Mouse (Mus musculus) CH12.LX (cell line): ENCODE results near the gene C1qtnf3. TPM values are rescaled to one million over a fixed set of nuclear protein-coding genes. Genes with fewer than 3 reads are reported as not detected.
A peak's percentile ranks its signal among the peaks of the same experiment; 100 is the strongest.

Experiments
- DNase-seq: peaks from one replicate; pipeline ENCODE4 v3.0.0-alpha.2; 2013; ENCODE audit errors: extremely low read depth
- H3K27ac ChIP-seq: 2 replicates; pipeline ENCODE4 v1.5.1; 2012; ENCODE audit warnings: low read depth, mild to moderate bottlenecking, control low read depth, moderate library complexity; ENCODE audit not compliant: insufficient read depth
- H3K27me3 ChIP-seq: replicated peaks from 2 replicates; pipeline ENCODE3; 2012; ENCODE audit warnings: inconsistent platforms
- H3K36me3 ChIP-seq, 2 experiments: replicated peaks in 1 of 2; 2 replicates each; pipeline versions ENCODE3 to v1.6.1; 2012; ENCODE audit warnings: inconsistent platforms in 1 of 2, low read length in 1 of 2, mild to moderate bottlenecking in 1 of 2, mixed read lengths in 1 of 2, moderate library complexity in 1 of 2; ENCODE audit not compliant: control insufficient read depth in 1 of 2, insufficient read depth in 1 of 2
- H3K4me1 ChIP-seq, 2 experiments: 2 replicates each; pipeline ENCODE4 v1.6.1; 2012; ENCODE audit warnings: inconsistent platforms in 1 of 2, moderate library complexity in 1 of 2; ENCODE audit not compliant: insufficient read depth in 2 of 2, control insufficient read depth in 1 of 2
- H3K4me2 ChIP-seq: 2 replicates; pipeline ENCODE4 v1.6.1; 2012; ENCODE audit warnings: low read depth, mild to moderate bottlenecking, control low read depth; ENCODE audit not compliant: poor library complexity, insufficient read depth, severe bottlenecking
- H3K4me3 ChIP-seq, 3 experiments: fragments of 150-350 bp in 1 of 3; sonication (generic) in 1 of 3; replicated peaks in 1 of 3; 2 replicates each; pipeline versions ENCODE3 to v1.5.1; 2011 to 2012; ENCODE audit warnings: low read depth in 2 of 3, low read length in 2 of 3, mild to moderate bottlenecking in 2 of 3, moderate library complexity in 2 of 3, control low read depth in 1 of 3, improper control_type of control experiment in 1 of 3, inconsistent platforms in 1 of 3, mixed read lengths in 1 of 3; ENCODE audit not compliant: poor library complexity in 1 of 3
- H3K79me2 ChIP-seq: replicated peaks from 2 replicates; pipeline ENCODE4 v1.6.1; 2012; ENCODE audit warnings: mild to moderate bottlenecking, moderate library complexity; ENCODE audit not compliant: control insufficient read depth, poor library complexity, insufficient read depth, severe bottlenecking; ENCODE audit errors: extremely low read depth
- H3K9ac ChIP-seq: 2 replicates; pipeline ENCODE4 v1.6.1; 2012; ENCODE audit warnings: low read depth, mild to moderate bottlenecking, control low read depth, moderate library complexity; ENCODE audit not compliant: insufficient read depth
- H3K9me3 ChIP-seq: replicated peaks from 2 replicates; pipeline ENCODE3; 2012; ENCODE audit warnings: low read length, inconsistent platforms, mixed read lengths
- CHD1 ChIP-seq: IDR thresholded peaks from 2 replicates; pipeline ENCODE4 v1.6.1; 2012; ENCODE audit warnings: low read depth, low read length, improper control_type of control experiment, inconsistent platforms
- CHD2 ChIP-seq: IDR thresholded peaks from 2 replicates; pipeline ENCODE4 v1.6.1; 2011; ENCODE audit warnings: low read length, improper control_type of control experiment
- CTCF ChIP-seq, 2 experiments: IDR thresholded peaks in 1 of 2; conservative IDR thresholded peaks in 1 of 2; 2 replicates each; pipeline ENCODE4 v1.5.1; 2011 to 2012; ENCODE audit warnings: low read depth in 2 of 2, low read length in 2 of 2, improper control_type of control experiment in 1 of 2, inconsistent platforms in 1 of 2, mild to moderate bottlenecking in 1 of 2, moderate library complexity in 1 of 2
- E2F4 ChIP-seq: IDR thresholded peaks from 2 replicates; pipeline ENCODE4 v1.6.1; 2011; ENCODE audit warnings: low read depth, low read length, improper control_type of control experiment; ENCODE audit not compliant: insufficient replicate concordance
- ELF1 ChIP-seq: IDR thresholded peaks from 2 replicates; pipeline ENCODE4 v1.6.1; 2014; ENCODE audit warnings: low read depth, mild to moderate bottlenecking, inconsistent platforms, low read length, improper control_type of control experiment
- EP300 ChIP-seq: IDR thresholded peaks from 2 replicates; pipeline ENCODE4 v1.6.1; 2011; ENCODE audit warnings: low read length, improper control_type of control experiment
- ETS1 ChIP-seq: conservative IDR thresholded peaks from 2 replicates; pipeline ENCODE4 v1.6.1; 2012; ENCODE audit warnings: low read depth, mild to moderate bottlenecking, inconsistent platforms, low read length, improper control_type of control experiment, moderate library complexity
- GABPA ChIP-seq: IDR thresholded peaks from 2 replicates; pipeline ENCODE4 v1.6.1; 2012; ENCODE audit warnings: low read depth, low read length, improper control_type of control experiment, inconsistent platforms; ENCODE audit not compliant: insufficient replicate concordance
- HCFC1 ChIP-seq: IDR thresholded peaks from 2 replicates; pipeline ENCODE4 v1.6.1; 2012; ENCODE audit warnings: low read depth, mild to moderate bottlenecking, inconsistent platforms, low read length, improper control_type of control experiment
- IRF4 ChIP-seq: IDR thresholded peaks from 2 replicates; pipeline ENCODE4 v1.6.1; 2014; ENCODE audit warnings: low read depth, mild to moderate bottlenecking, inconsistent platforms, low read length, improper control_type of control experiment
- JUN ChIP-seq: IDR thresholded peaks from 2 replicates; pipeline ENCODE4 v1.6.1; 2011; ENCODE audit warnings: low read depth, mild to moderate bottlenecking, low read length, improper control_type of control experiment, moderate library complexity; ENCODE audit not compliant: insufficient read depth
- MAFK ChIP-seq: IDR thresholded peaks from 2 replicates; pipeline ENCODE4 v1.6.1; 2011; ENCODE audit warnings: low read length, improper control_type of control experiment; ENCODE audit not compliant: insufficient replicate concordance
- MAX ChIP-seq: IDR thresholded peaks from 2 replicates; pipeline ENCODE4 v1.6.1; 2011; ENCODE audit warnings: low read length, improper control_type of control experiment
- MAZ ChIP-seq: IDR thresholded peaks from 2 replicates; pipeline ENCODE4 v1.6.1; 2012; ENCODE audit warnings: low read depth, mild to moderate bottlenecking, inconsistent platforms, low read length, improper control_type of control experiment, moderate library complexity
- MEF2A ChIP-seq: IDR thresholded peaks from 2 replicates; pipeline ENCODE4 v1.6.1; 2014; ENCODE audit warnings: low read depth, mild to moderate bottlenecking, inconsistent platforms, low read length, improper control_type of control experiment, borderline replicate concordance
- MYC ChIP-seq: IDR thresholded peaks from 2 replicates; pipeline ENCODE4 v1.6.1; 2011; ENCODE audit warnings: low read depth, mild to moderate bottlenecking, improper control_type of control experiment, low read length
- NELFE ChIP-seq: IDR thresholded peaks from 2 replicates; pipeline ENCODE4 v1.6.1; 2011; ENCODE audit warnings: low read depth, low read length, improper control_type of control experiment
- NRF1 ChIP-seq: IDR thresholded peaks from 2 replicates; pipeline ENCODE4 v1.6.1; 2014; ENCODE audit warnings: low read depth, mild to moderate bottlenecking, inconsistent platforms, low read length, improper control_type of control experiment, moderate library complexity
- PAX5 ChIP-seq: IDR thresholded peaks from 2 replicates; pipeline ENCODE4 v1.6.1; 2012; ENCODE audit warnings: low read length, inconsistent platforms, mixed read lengths
- POLR2A ChIP-seq: IDR thresholded peaks from 2 replicates; pipeline ENCODE4 v1.6.1; 2011; ENCODE audit warnings: low read depth, mild to moderate bottlenecking, improper control_type of control experiment, low read length
- POLR2AphosphoS2 ChIP-seq: IDR thresholded peaks from 2 replicates; pipeline ENCODE4 v1.6.1; 2011; ENCODE audit warnings: low read depth, low read length, improper control_type of control experiment
- RAD21 ChIP-seq: IDR thresholded peaks from 2 replicates; pipeline ENCODE4 v1.6.1; 2011; ENCODE audit warnings: low read depth, mild to moderate bottlenecking, low read length, improper control_type of control experiment, moderate library complexity
- RCOR1 ChIP-seq: conservative IDR thresholded peaks from 2 replicates; pipeline ENCODE4 v1.6.1; 2012; ENCODE audit warnings: low read depth, mild to moderate bottlenecking, inconsistent platforms, low read length, improper control_type of control experiment
- SIN3A ChIP-seq: IDR thresholded peaks from 2 replicates; pipeline ENCODE4 v1.6.1; 2012; ENCODE audit warnings: low read length, improper control_type of control experiment, inconsistent platforms
- SMC3 ChIP-seq: IDR thresholded peaks from 2 replicates; pipeline ENCODE4 v1.6.1; 2011; ENCODE audit warnings: low read depth, low read length, improper control_type of control experiment
- TBP ChIP-seq: conservative IDR thresholded peaks from 2 replicates; pipeline ENCODE4 v1.6.1; 2011; ENCODE audit warnings: low read depth, low read length, improper control_type of control experiment
- TCF12 ChIP-seq: IDR thresholded peaks from 2 replicates; pipeline ENCODE4 v1.6.1; 2014; ENCODE audit warnings: low read depth, mild to moderate bottlenecking, inconsistent platforms, low read length, improper control_type of control experiment
- USF2 ChIP-seq: conservative IDR thresholded peaks from 2 replicates; pipeline ENCODE4 v1.6.1; 2011; ENCODE audit warnings: low read depth, low read length, improper control_type of control experiment
- ZC3H11A ChIP-seq: IDR thresholded peaks from 2 replicates; pipeline ENCODE4 v1.6.1; 2012; ENCODE audit warnings: low read depth, mild to moderate bottlenecking, inconsistent platforms, low read length, improper control_type of control experiment
- ZMIZ1 ChIP-seq: IDR thresholded peaks from 2 replicates; pipeline ENCODE4 v1.6.1; 2012; ENCODE audit warnings: low read depth, mild to moderate bottlenecking, inconsistent platforms, low read length, improper control_type of control experiment
- ZNF384 ChIP-seq: IDR thresholded peaks from 2 replicates; pipeline ENCODE4 v1.6.1; 2012; ENCODE audit warnings: low read depth, low read length, improper control_type of control experiment, inconsistent platforms
- dilution Hi-C: fragments of 300-500 bp; cut with MboI; formaldehyde crosslinking; loops from 2 replicates; pipeline ENCODE4 v1.14.3; 2020; ENCODE audit warnings: low sequenced_read_pairs; ENCODE audit not compliant: extremely low pct_unique_long_range_greater_than_20kb, extremely low pct_ligation_motif_present
- in situ Hi-C: fragments of 300-500 bp; cut with MboI; formaldehyde crosslinking; loops from 3 replicates; pipeline ENCODE4 v1.14.3; 2019; ENCODE audit warnings: low sequenced_read_pairs, low pct_ligation_motif_present, low pct_unique_long_range_greater_than_20kb, mixed read lengths
- polyA plus RNA-seq: library from polyadenylated mRNA; unstranded; fragments of >175 nt; gene quantifications from 2 replicates; pipeline ENCODE4 v1.2.1, GENCODE M21; 2012; ENCODE audit warnings: low read depth; ENCODE audit not compliant: insufficient read length
- total RNA-seq, 2 experiments: library from RNA; depleted of rRNA; stranded (reverse); fragments of 300-350 nt in 1 of 2; fragments of >200 nt in 1 of 2; gene quantifications; 2 replicates each; pipeline ENCODE4 v1.2.3; 2012 to 2014

The C1qtnf3 gene
- total and polyA plus RNA-seq, 3 experiments = 0.10 TPM; not detected in 2

- TF ChIP-seq CHD1 (no peak), ZNF384 (no peak), MYC (peak; percentile 78), EP300 (no peak), JUN (no peak), MAX (peak; percentile 81), TCF12 (no peak), ZC3H11A (no peak), IRF4 (no peak), TBP (no peak), RCOR1 (no peak)
- Histone ChIP-seq H3K9ac (peak overlapping the region; percentile 82), H3K27ac (no peak overlapping the region), H3K4me3 (peak overlapping the region; percentile 71 to 79 (median 73)), H3K27me3 (no peaks in the 10 kb centered on the region), H3K9me3 (no peaks in the 10 kb centered on the region), H3K4me2 (peak overlapping the region; percentile 35), H3K79me2 (no peaks in the 10 kb centered on the region), H3K36me3 (peaks cover 4 to 19% of the 10 kb centered on the region in 2 experiments), H3K4me1 (peaks cover 0 to 18% of the 10 kb centered on the region in 2 experiments; a peak in 2 of 4 replicates)
- in situ Hi-C loops (no loop called here), dilution Hi-C loops (no loop called here)
- DNase-seq = peak; percentile 18
Observed at GRCm38 (mm10) chr15:10980712-10981111, 28.6 kb downstream of the C1qtnf3 start.

DNA sequence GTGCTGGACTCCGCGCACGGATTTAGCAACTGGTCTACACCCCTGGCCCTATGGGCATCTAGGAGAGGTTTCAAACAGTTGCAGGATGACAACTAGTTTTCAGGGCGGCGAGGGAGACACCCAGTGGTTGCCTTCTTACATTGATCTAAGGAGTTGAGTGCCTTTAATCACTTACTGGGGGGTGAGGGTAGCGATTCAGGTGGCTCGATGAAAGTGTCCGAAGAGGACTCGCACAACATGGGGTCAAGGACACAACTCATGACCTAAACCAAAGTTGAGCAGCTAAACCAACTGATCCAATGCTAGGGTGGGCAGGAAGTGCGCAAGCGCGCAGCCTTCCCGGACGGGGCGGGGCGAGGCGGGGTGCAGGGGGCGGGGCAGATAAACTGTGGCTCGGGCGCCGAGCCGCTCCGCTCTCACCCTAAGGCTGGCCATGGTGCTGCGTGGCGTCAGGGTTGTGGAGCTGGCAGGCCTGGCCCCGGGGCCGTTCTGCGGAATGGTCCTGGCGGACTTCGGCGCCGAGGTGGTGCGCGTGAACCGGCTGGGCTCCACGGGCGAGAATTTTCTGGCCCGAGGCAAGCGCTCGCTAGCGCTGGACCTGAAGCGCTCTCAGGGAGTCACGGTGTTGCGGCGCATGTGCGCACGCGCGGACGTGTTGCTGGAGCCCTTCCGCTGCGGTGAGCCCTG is 29.4 kb downstream of the C1qtnf3 start, which contains the start of gene Amacr:
Amacr (plus strand) TSS at position 380 of the 687 bp plus-strand sequence.
- no peaks in the 10 kb centered on the region for H3K27me3 ChIP-seq
- TF ChIP-seq USF2 (no peak), MYC (no peak), NRF1 (peak; percentile 81), POLR2A (peak; percentile 98), CTCF (conservative IDR thresholded peaks at IDR 0.05 in 1 of 2, IDR thresholded peaks at IDR 0.05 in 1 of 2; ENCODE audit: low read depth in 2 of 2, low read length in 2 of 2) (peak in 1 of 2 experiments; percentile 62; a peak in 2 of 4 replicates), ETS1 (no peak; the same call in 1 of the 2 replicates), ZMIZ1 (peak; percentile 95), JUN (no peak), GABPA (no peak), PAX5 (no peak), IRF4 (peak; percentile 39; the same call in 1 of the 2 replicates), MAZ (no peak), RAD21 (peak; percentile 32), E2F4 (0 out of 2 replicates have a peak, but pooled peaks have one; percentile 46), SIN3A (peak; percentile 57), MAFK (no peak), ELF1 (peak; percentile 56; the same call in 1 of the 2 replicates), HCFC1 (no peak; the same call in 1 of the 2 replicates), CHD2 (peak; percentile 52; the same call in 1 of the 2 replicates), POLR2AphosphoS2 (peak; percentile 93; the same call in 1 of the 2 replicates), MEF2A (peak; percentile 33; the same call in 1 of the 2 replicates), TBP (peak; percentile 78), SMC3 (peak; percentile 46), TCF12 (peak; percentile 77), NELFE (peak; percentile 98)

More for the DNA sequence above, 29.4 kb downstream of the C1qtnf3 start, which contains the start of gene Amacr:
- Histone ChIP-seq H3K9ac (peak within 1 kb of the TSS; percentile 82), H3K4me2 (peak within 1 kb of the TSS; percentile 72), H3K27ac (peak within 1 kb of the TSS; percentile 81), H3K36me3 (peaks cover 7 to 27% of the 10 kb centered on the region in 2 experiments), H3K4me1 (peaks cover 0 to 18% of the 10 kb centered on the region in 2 experiments; a peak in 2 of 4 replicates), H3K9me3 (no peaks in the 10 kb centered on the region), H3K4me3 (peak within 1 kb of the TSS; percentile 71 to 93 (median 73)), H3K79me2 (no peaks in the 10 kb centered on the region)
- DNase-seq = peak; percentile 89
- in situ Hi-C loops (no loop called here), dilution Hi-C loops (no loop called here)
